8 mouse cellular contexts compared by ENCODE assay signal in genomic region chr9:121704646-121705625, GRCm38 (mm10). TPM values are rescaled to one million over a fixed set of nuclear protein-coding genes. Genes with fewer than 3 reads are reported as not detected.
DNase-seq lines count a peak whose midpoint lies in the region; ATAC-seq and TF ChIP-seq lines count a peak whose summit lies in the region.

TSS of gene Sec22c (minus strand) at chr9:121705490.

- TF ChIP-seq CTCF in liver, embryonic 14.5 days (IDR thresholded peaks at IDR 0.05; ENCODE audit: low read depth): peak; percentile 74
- peak; percentile 32; the same call in 1 of the 2 replicates for TF ChIP-seq CTCF in stomach, postnatal 0 days (IDR thresholded peaks at IDR 0.05; ENCODE audit: low read depth)

- peak within 1 kb of the TSS; percentile 96 for H3K27ac ChIP-seq in forebrain, embryonic 10.5 days
- H3K27ac ChIP-seq in heart, embryonic 15.5 days: peak within 1 kb of the TSS; percentile 60
- H3K27ac ChIP-seq in liver, embryonic 14.5 days: peak within 1 kb of the TSS; percentile 98
- H3K27ac ChIP-seq in neural tube, embryonic 11.5 days (ENCODE audit: low read depth, low read length): peak within 1 kb of the TSS; percentile 67; the same call in 1 of the 2 replicates
- peak within 1 kb of the TSS; percentile 87 for H3K27ac ChIP-seq in stomach, postnatal 0 days (replicated peaks)

- no peaks in the 10 kb centered on the region for H3K9me3 ChIP-seq in forebrain, embryonic 10.5 days
- no peaks in the 10 kb centered on the region for H3K9me3 ChIP-seq in heart, embryonic 15.5 days (replicated peaks)
- H3K9me3 ChIP-seq in liver, embryonic 14.5 days (ENCODE audit: control insufficient read depth, low read length): no peaks in the 10 kb centered on the region
- no peaks in the 10 kb centered on the region for H3K9me3 ChIP-seq in neural tube, embryonic 11.5 days (ENCODE audit: control insufficient read depth, low read length)
- no peaks in the 10 kb centered on the region for H3K9me3 ChIP-seq in stomach, postnatal 0 days (ENCODE audit: control insufficient read depth, low read length)

- H3K27me3 ChIP-seq in forebrain, embryonic 10.5 days (ENCODE audit: poor library complexity, severe bottlenecking): no peaks in the 10 kb centered on the region
- H3K27me3 ChIP-seq in heart, embryonic 15.5 days: no peaks in the 10 kb centered on the region
- no peaks in the 10 kb centered on the region for H3K27me3 ChIP-seq in liver, embryonic 14.5 days (ENCODE audit: control insufficient read depth, insufficient read depth, low read length)
- no peaks in the 10 kb centered on the region for H3K27me3 ChIP-seq in neural tube, embryonic 11.5 days (ENCODE audit: control insufficient read depth, insufficient read depth, low read length)
- H3K27me3 ChIP-seq in stomach, postnatal 0 days (ENCODE audit: control insufficient read depth, insufficient read depth, low read length): no peaks in the 10 kb centered on the region

- TF ChIP-seq EP300 in liver, embryonic 14.5 days (IDR thresholded peaks at IDR 0.05; ENCODE audit: low read depth): no peak
- TF ChIP-seq EP300 in stomach, postnatal 0 days (optimal IDR thresholded peaks at IDR 0.05): no peak

- H3K36me3 ChIP-seq in forebrain, embryonic 10.5 days (replicated peaks): peaks cover 6% of the 10 kb centered on the region
- no peaks in the 10 kb centered on the region for H3K36me3 ChIP-seq in heart, embryonic 15.5 days
- H3K36me3 ChIP-seq in liver, embryonic 14.5 days (replicated peaks; ENCODE audit: control insufficient read depth, insufficient read depth, low read depth): no peaks in the 10 kb centered on the region
- H3K36me3 ChIP-seq in neural tube, embryonic 11.5 days (ENCODE audit: control insufficient read depth, insufficient read depth, low read length): no peaks in the 10 kb centered on the region
- no peaks in the 10 kb centered on the region for H3K36me3 ChIP-seq in stomach, postnatal 0 days (ENCODE audit: control insufficient read depth, insufficient read depth, low read length)

- peaks cover 34% of the 10 kb centered on the region for H3K4me1 ChIP-seq in forebrain, embryonic 10.5 days
- peaks cover 23% of the 10 kb centered on the region for H3K4me1 ChIP-seq in heart, embryonic 15.5 days (replicated peaks)
- peaks cover 23 to 34% of the 10 kb centered on the region in 2 experiments for H3K4me1 ChIP-seq in liver, embryonic 14.5 days (replicated peaks; ENCODE audit: control insufficient read depth in 2 of 2, insufficient read depth in 2 of 2, low read length in 1 of 2)
- peaks cover 14% of the 10 kb centered on the region for H3K4me1 ChIP-seq in neural tube, embryonic 11.5 days (ENCODE audit: control insufficient read depth, insufficient read depth, low read length)
- H3K4me1 ChIP-seq in stomach, postnatal 0 days (replicated peaks; ENCODE audit: control insufficient read depth, insufficient read depth): peaks cover 6% of the 10 kb centered on the region

- peak within 1 kb of the TSS; percentile 70 for H3K9ac ChIP-seq in heart, embryonic 15.5 days
- peak within 1 kb of the TSS; percentile 78 for H3K9ac ChIP-seq in liver, embryonic 14.5 days (replicated peaks)
- H3K9ac ChIP-seq in neural tube, embryonic 11.5 days (ENCODE audit: low read length): peak within 1 kb of the TSS; percentile 80
- H3K9ac ChIP-seq in stomach, postnatal 0 days (ENCODE audit: low read length): peak within 1 kb of the TSS; percentile 74

- peak; percentile 83 for ATAC-seq in CD4-positive, CD25-positive, alpha-beta regulatory T cell, adult 4 months
- peak; percentile 97 for ATAC-seq in heart, embryonic 15.5 days (replicated peaks; ENCODE audit: insufficient number of reproducible peaks, insufficient read depth, low FRiP score, low read depth)
- peak; percentile 95 for ATAC-seq in liver, embryonic 14.5 days (ENCODE audit: insufficient read depth)
- peak; percentile 98 for ATAC-seq in neural tube, embryonic 11.5 days (ENCODE audit: insufficient read depth, low FRiP score, low TSS enrichment)
- peak; percentile 95 for ATAC-seq in stomach, postnatal 0 days (ENCODE audit: low FRiP score, low TSS enrichment)

- H3K4me2 ChIP-seq in heart, embryonic 15.5 days: peak within 1 kb of the TSS; percentile 90
- peak within 1 kb of the TSS; percentile 78 for H3K4me2 ChIP-seq in liver, embryonic 14.5 days (ENCODE audit: low read depth)
- H3K4me2 ChIP-seq in neural tube, embryonic 11.5 days (ENCODE audit: low read depth): peak within 1 kb of the TSS; percentile 95
- H3K4me2 ChIP-seq in stomach, postnatal 0 days (replicated peaks; ENCODE audit: low read depth): peak within 1 kb of the TSS; percentile 80

- DNase-seq in c-Kit-negative CD71-positive TER-119-positive erythroid progenitor cells, embryonic 14.5 days (ENCODE audit: low read depth, low spot score): peak; percentile 87
- peak; percentile 93 for DNase-seq in forebrain, embryonic 10.5 days (ENCODE audit: extremely low spot score, low spot score)
- peak; percentile 91 to 96 for DNase-seq in kidney, postnatal 25 days
- DNase-seq in liver, embryonic 14.5 days (ENCODE audit: low read depth in 3 of 3, low spot score in 3 of 3): peak; percentile 80 to 87 (median 84)
- DNase-seq in neural tube, embryonic 11.5 days (ENCODE audit: low spot score): peak; percentile 91
- DNase-seq in stomach, postnatal 0 days (ENCODE audit: low spot score): peak; percentile 92

- peak within 1 kb of the TSS; percentile 86 for H3K4me3 ChIP-seq in forebrain, embryonic 10.5 days
- H3K4me3 ChIP-seq in heart, embryonic 15.5 days: peak within 1 kb of the TSS; percentile 70
- peak within 1 kb of the TSS; percentile 78 to 80 for H3K4me3 ChIP-seq in liver, embryonic 14.5 days (ENCODE audit: insufficient read depth in 1 of 2, low read depth in 2 of 2, low read length in 2 of 2)
- peak within 1 kb of the TSS; percentile 78 for H3K4me3 ChIP-seq in neural tube, embryonic 11.5 days (ENCODE audit: low read depth, low read length)
- H3K4me3 ChIP-seq in stomach, postnatal 0 days (ENCODE audit: low read depth, low read length): peak within 1 kb of the TSS; percentile 81

- whole genome bisulfite sequencing in forebrain, embryonic 10.5 days: under 1% methylated on average over 69 of the region's 69 CpGs
- WGBS in heart, embryonic 15.5 days: 1% methylated on average over 64 of the region's 69 CpGs
- under 1% methylated on average over 69 of the region's 69 CpGs for WGBS in liver, embryonic 14.5 days (ENCODE audit: insufficient replicate concordance)
- under 1% methylated on average over 63 of the region's 69 CpGs for WGBS in neural tube, embryonic 11.5 days
- 1% methylated on average over 63 of the region's 69 CpGs for WGBS in stomach, postnatal 0 days

RNA-seq across cellular contexts. Expression of gene Sec22c, which starts in this region (rescaled TPM):
- polyA plus RNA-seq in CD4-positive, CD25-positive, alpha-beta regulatory T cell, adult 4 months (2017; shearing (Covaris generic)): 10 to 100 TPM; 17.6 to 32.9 TPM
- polyA plus RNA-seq in forebrain, embryonic 10.5 days (2016; fragmentation: Nextera tagmentation; extraction: Ambion mirVana): 15.3 and 18.6 TPM in 2 replicates
- 5.7 and 6.0 TPM in 2 replicates for polyA plus RNA-seq in heart, embryonic 15.5 days (2015; fragmentation: Nextera tagmentation; extraction: Ambion mirVana)
- polyA plus RNA-seq in liver, embryonic 14.5 days (2012; rRNA removed): 1.6 and 1.8 TPM in 2 replicates
- 2.2 and 2.9 TPM in 2 replicates for polyA plus RNA-seq in liver, embryonic 14.5 days (2014; fragmentation: Nextera tagmentation; extraction: Ambion mirVana)
- 14.2 and 17.4 TPM in 2 replicates for polyA plus RNA-seq in neural tube, embryonic 11.5 days (2014; fragmentation: Nextera tagmentation; extraction: Ambion mirVana)
- 5.0 and 6.8 TPM in 2 replicates for polyA plus RNA-seq in stomach, postnatal 0 days (2015; fragmentation: Nextera tagmentation; extraction: Ambion mirVana)

Comparison
In these comparisons a context has a peak if more than half of its experiments do, and no peak if none do; other contexts are left out.
1. Peak in every context shown above with its lines: DNase-seq, ATAC-seq, H3K4me3 ChIP-seq and H3K27ac ChIP-seq.